Mouse (Mus musculus) stomach, embryonic 16.5 days (tissue): ENCODE measurements at regions not wholly inside any gene's neighbourhood (a gene's known extent, or its start where the extent isn't known, plus 50 kb on each side); places are given as distances from the start of the nearest gene placed in this dataset.

Experiments
- ATAC-seq: fragments of 200-750 bp; cut with Nextera tagmentation; 2 replicates; pipeline ENCODE4 v1.8.0; 2017; ENCODE audit warnings: moderate number of reproducible peaks, moderate TSS enrichment; ENCODE audit not compliant: insufficient read depth, low FRiP score
- H3K27ac ChIP-seq: fragments of 300-500 bp; sonication (generic); 2 replicates; pipeline ENCODE4 v1.5.1; 2014; ENCODE audit warnings: low read length
- H3K27me3 ChIP-seq: fragments of 300-500 bp; sonication (generic); 2 replicates; pipeline ENCODE4 v1.6.1; 2014; ENCODE audit warnings: low read length, control low read depth, mixed read lengths; ENCODE audit not compliant: control insufficient read depth, insufficient read depth
- H3K36me3 ChIP-seq: fragments of 300-500 bp; sonication (generic); 2 replicates; pipeline ENCODE4 v1.6.1; 2014; ENCODE audit warnings: low read length; ENCODE audit not compliant: control insufficient read depth, insufficient read depth
- H3K4me1 ChIP-seq: fragments of 300-500 bp; sonication (generic); 2 replicates; pipeline ENCODE4 v1.6.1; 2014; ENCODE audit warnings: low read length, control low read depth, mixed read lengths; ENCODE audit not compliant: control insufficient read depth, insufficient read depth
- H3K4me2 ChIP-seq: fragments of 300-500 bp; sonication (generic); 2 replicates; pipeline ENCODE4 v1.6.1; 2014; ENCODE audit warnings: low read depth, low read length, mixed read lengths
- H3K4me3 ChIP-seq: fragments of 300-500 bp; sonication (generic); replicated peaks from 2 replicates; pipeline ENCODE4 v1.5.1; 2014; ENCODE audit warnings: mild to moderate bottlenecking, low read length
- H3K9ac ChIP-seq: fragments of 300-500 bp; sonication (generic); 2 replicates; pipeline ENCODE4 v1.6.1; 2014; ENCODE audit warnings: low read length
- H3K9me3 ChIP-seq: fragments of 300-500 bp; sonication (generic); replicated peaks from 2 replicates; pipeline ENCODE4 v1.6.1; 2016; ENCODE audit warnings: low read length, control low read depth; ENCODE audit not compliant: control insufficient read depth
- WGBS: fragments of 180-500 bp; shearing (Covaris S2); extraction: QIAGEN DNeasy Blood & Tissue Kit; methylation state at CpG from one replicate; pipeline ENCODE4 v1.1.7; 2014; 5-methylcytosine and 5-hydroxymethylcytosine counted together

- H3K27ac ChIP-seq: no peak overlapping the region
- WGBS: 41% methylated on average over 5 of the region's 5 CpGs
- ATAC-seq: no peak
- no peak overlapping the region for H3K9ac ChIP-seq
- H3K4me2 ChIP-seq: no peak overlapping the region
- H3K36me3 ChIP-seq: no peaks in the 10 kb centered on the region
- no peak overlapping the region for H3K4me3 ChIP-seq
- H3K4me1 ChIP-seq: no peaks in the 10 kb centered on the region
- no peaks in the 10 kb centered on the region for H3K9me3 ChIP-seq
- H3K27me3 ChIP-seq: no peaks in the 10 kb centered on the region
These were observed 588.3 kb upstream of the Sall1 start for GRCm38 (mm10) chr8:89632304-89632703.

- WGBS: 88% methylated on average over 3 of the region's 3 CpGs
These were observed 586.6 kb upstream of the Sall1 start for GRCm38 (mm10) chr8:89630540-89630939.

GRCm38 (mm10) chr8:89618089-89618488 is 574.1 kb upstream of the Sall1 start:
- Histone ChIP-seq H3K9ac (no peak overlapping the region), H3K27ac (no peak overlapping the region), H3K27me3 (no peaks in the 10 kb centered on the region), H3K4me3 (no peak overlapping the region), H3K9me3 (no peaks in the 10 kb centered on the region), H3K4me2 (no peak overlapping the region), H3K4me1 (no peaks in the 10 kb centered on the region), H3K36me3 (no peaks in the 10 kb centered on the region)
- 62% methylated on average over 7 of the region's 7 CpGs for WGBS
- no peak for ATAC-seq

More at GRCm38 (mm10) chr8:89630540-89630939, 586.6 kb upstream of the Sall1 start:
- Histone ChIP-seq H3K4me2 (no peak overlapping the region), H3K4me1 (no peaks in the 10 kb centered on the region), H3K4me3 (no peak overlapping the region), H3K27me3 (no peaks in the 10 kb centered on the region), H3K27ac (no peak overlapping the region), H3K36me3 (no peaks in the 10 kb centered on the region), H3K9ac (no peak overlapping the region), H3K9me3 (no peaks in the 10 kb centered on the region)
- no peak for ATAC-seq

GRCm38 (mm10) chr8:89615863-89616558 is 572.0 kb upstream of the Sall1 start:
- H3K4me1 ChIP-seq: no peaks in the 10 kb centered on the region
- WGBS: 64% methylated on average over 8 of the region's 8 CpGs
- H3K4me3 ChIP-seq: no peak overlapping the region
- H3K4me2 ChIP-seq: no peak overlapping the region
- H3K9me3 ChIP-seq: no peaks in the 10 kb centered on the region
- no peaks in the 10 kb centered on the region for H3K27me3 ChIP-seq
- no peak for ATAC-seq
- H3K36me3 ChIP-seq: no peaks in the 10 kb centered on the region
- no peak overlapping the region for H3K27ac ChIP-seq
- no peak overlapping the region for H3K9ac ChIP-seq

GRCm38 (mm10) chr8:89609074-89609473 is 565.1 kb upstream of the Sall1 start:
- H3K27me3 ChIP-seq: no peaks in the 10 kb centered on the region
- H3K9me3 ChIP-seq: peaks cover 3% of the 10 kb centered on the region; the same call in 1 of the 2 replicates
- no peak overlapping the region for H3K27ac ChIP-seq
- H3K4me3 ChIP-seq: no peak overlapping the region
- no peak for ATAC-seq
- no peaks in the 10 kb centered on the region for H3K36me3 ChIP-seq
- H3K4me1 ChIP-seq: peaks cover 6% of the 10 kb centered on the region; the same call in 1 of the 2 replicates
- 11% methylated on average over 4 of the region's 4 CpGs for whole genome bisulfite sequencing
- H3K9ac ChIP-seq: no peak overlapping the region
- H3K4me2 ChIP-seq: no peak overlapping the region

- H3K4me1 ChIP-seq: peaks cover 6% of the 10 kb centered on the region; the same call in 1 of the 2 replicates
- H3K4me3 ChIP-seq: no peak overlapping the region
- no peak overlapping the region for H3K9ac ChIP-seq
- H3K9me3 ChIP-seq: peaks cover 3% of the 10 kb centered on the region; the same call in 1 of the 2 replicates
- H3K27me3 ChIP-seq: no peaks in the 10 kb centered on the region
- no peak overlapping the region for H3K4me2 ChIP-seq
- no peak for ATAC-seq
- WGBS: 92% methylated on average over 4 of the region's 4 CpGs
- H3K27ac ChIP-seq: no peak overlapping the region
- no peaks in the 10 kb centered on the region for H3K36me3 ChIP-seq
These were observed 562.0 kb upstream of the Sall1 start for GRCm38 (mm10) chr8:89605905-89606468.

GRCm38 (mm10) chr8:89604461-89604860 is 560.5 kb upstream of the Sall1 start:
- no peaks in the 10 kb centered on the region for H3K36me3 ChIP-seq
- 90% methylated on average over 3 of the region's 3 CpGs for WGBS

GRCm38 (mm10) chr8:89596380-89596779 is 552.4 kb upstream of the Sall1 start:
- no peaks in the 10 kb centered on the region for H3K4me1 ChIP-seq
- no peaks in the 10 kb centered on the region for H3K27me3 ChIP-seq
- H3K27ac ChIP-seq: no peak overlapping the region
- no peak overlapping the region for H3K4me2 ChIP-seq
- H3K36me3 ChIP-seq: no peaks in the 10 kb centered on the region
- 68% methylated on average over 7 of the region's 7 CpGs for WGBS
- H3K4me3 ChIP-seq: no peak overlapping the region
- no peak for ATAC-seq
- H3K9ac ChIP-seq: no peak overlapping the region
- no peaks in the 10 kb centered on the region for H3K9me3 ChIP-seq

More at GRCm38 (mm10) chr8:89604461-89604860, 560.5 kb upstream of the Sall1 start:
- H3K27ac ChIP-seq: no peak overlapping the region
- peaks cover 3% of the 10 kb centered on the region; the same call in 1 of the 2 replicates for H3K9me3 ChIP-seq
- H3K9ac ChIP-seq: no peak overlapping the region
- no peak overlapping the region for H3K4me3 ChIP-seq
- H3K27me3 ChIP-seq: no peaks in the 10 kb centered on the region
- no peak for ATAC-seq
- no peak overlapping the region for H3K4me2 ChIP-seq
- H3K4me1 ChIP-seq: peaks cover 5% of the 10 kb centered on the region; the same call in 1 of the 2 replicates

GRCm38 (mm10) chr8:89583091-89583490 is 539.1 kb upstream of the Sall1 start:
- no peak overlapping the region for H3K9ac ChIP-seq
- no peak for ATAC-seq
- no peak overlapping the region for H3K4me2 ChIP-seq
- no peaks in the 10 kb centered on the region for H3K36me3 ChIP-seq
- H3K4me3 ChIP-seq: no peak overlapping the region
- H3K27me3 ChIP-seq: no peaks in the 10 kb centered on the region
- H3K4me1 ChIP-seq: no peaks in the 10 kb centered on the region
- no peak overlapping the region for H3K27ac ChIP-seq
- no peaks in the 10 kb centered on the region for H3K9me3 ChIP-seq
